Mouse (Mus musculus): ENCODE measurements at regions not wholly inside any gene's neighbourhood (a gene's known extent, or its start where the extent isn't known, plus 50 kb on each side); places are given as distances from the start of the nearest gene placed in this dataset.

DNA sequence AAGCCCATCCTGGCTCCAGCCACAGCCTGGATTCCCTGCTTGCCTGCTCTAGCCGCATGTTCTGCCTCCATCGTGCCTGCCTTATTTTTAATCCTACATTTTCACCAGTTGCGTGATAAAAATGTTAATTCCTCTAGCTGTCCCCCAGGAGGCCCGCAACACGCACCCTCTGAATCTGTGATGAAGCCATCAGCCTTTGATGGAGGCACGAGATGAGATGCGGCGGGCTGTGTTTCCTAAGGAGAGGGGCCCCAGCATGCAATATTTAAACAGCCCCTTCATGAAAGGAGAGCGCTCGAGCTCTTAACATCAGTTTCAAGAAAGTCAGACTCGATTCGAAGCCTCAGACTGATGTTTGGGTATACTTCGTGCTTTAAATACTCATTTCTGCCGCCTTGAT lies 76.3 kb downstream of the Nptx2 start:
- DNase-seq = no peak

DNA sequence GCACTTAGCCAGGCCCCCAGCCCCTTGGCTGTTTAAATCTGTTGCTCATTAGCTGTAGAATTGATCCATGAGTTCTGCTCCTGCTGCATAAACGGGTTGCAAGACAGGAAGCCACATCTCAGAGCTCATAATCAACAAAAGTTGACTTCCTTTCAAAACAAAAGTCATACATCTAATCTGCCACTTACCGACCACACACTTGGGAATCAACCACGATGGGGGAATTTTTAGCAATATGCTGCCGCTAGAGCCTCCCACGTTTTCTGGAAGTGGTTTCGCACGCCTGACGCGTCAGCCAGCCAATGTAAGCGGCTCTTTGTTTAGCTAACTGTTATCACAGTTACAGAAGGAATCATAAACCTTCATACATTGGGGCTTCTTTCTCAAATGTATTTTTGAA lies 77.7 kb downstream of the Nptx2 start:
- DNase-seq = no peak

DNA sequence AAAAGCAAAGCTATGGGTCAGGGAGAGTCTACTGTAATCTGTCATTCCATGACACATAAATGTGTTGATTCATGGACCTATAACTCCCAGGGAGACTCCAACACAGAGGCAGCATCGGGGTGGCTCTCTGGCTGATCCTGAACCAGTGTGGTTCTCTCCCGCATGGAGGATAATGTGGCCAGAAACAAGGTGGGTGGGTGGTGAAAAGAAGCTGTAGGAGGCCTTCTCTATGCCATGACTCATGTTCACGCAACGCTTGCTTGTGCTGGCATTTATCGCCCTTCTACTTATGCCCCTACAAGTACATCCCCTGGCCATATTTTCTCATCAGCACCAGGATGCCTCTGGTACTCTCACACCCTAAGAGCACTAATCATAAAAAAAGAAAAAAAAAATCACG lies 86.6 kb downstream of the Nptx2 start:
- no peak for DNase-seq

- peak; percentile 42 for DNase-seq
These were observed 92.9 kb downstream of the Nptx2 start for GRCm38 (mm10) chr5:144638631-144639030.

- no peak for DNase-seq
These were observed 93.9 kb downstream of the Nptx2 start for GRCm38 (mm10) chr5:144639639-144640038.

DNA sequence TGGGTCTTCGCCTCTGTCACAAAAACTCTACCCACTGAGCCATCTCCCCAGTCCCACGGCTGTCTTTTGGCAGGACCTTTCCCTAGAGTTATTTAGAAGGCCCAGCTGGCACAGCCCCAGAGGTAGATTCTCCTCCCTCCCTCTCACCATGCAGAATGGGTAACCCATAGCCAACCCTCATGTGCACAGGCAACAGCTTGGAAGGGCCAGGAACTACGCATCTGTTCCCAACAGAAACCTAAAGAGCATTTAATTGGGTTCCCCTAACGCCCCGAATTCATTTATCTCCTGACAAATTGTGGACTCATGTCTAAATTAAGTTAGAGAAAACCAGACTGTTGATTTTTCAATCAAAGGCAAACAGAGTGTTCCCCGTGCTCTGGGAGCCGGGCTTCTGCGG lies 97.1 kb downstream of the Nptx2 start:
- no peak for DNase-seq

DNA sequence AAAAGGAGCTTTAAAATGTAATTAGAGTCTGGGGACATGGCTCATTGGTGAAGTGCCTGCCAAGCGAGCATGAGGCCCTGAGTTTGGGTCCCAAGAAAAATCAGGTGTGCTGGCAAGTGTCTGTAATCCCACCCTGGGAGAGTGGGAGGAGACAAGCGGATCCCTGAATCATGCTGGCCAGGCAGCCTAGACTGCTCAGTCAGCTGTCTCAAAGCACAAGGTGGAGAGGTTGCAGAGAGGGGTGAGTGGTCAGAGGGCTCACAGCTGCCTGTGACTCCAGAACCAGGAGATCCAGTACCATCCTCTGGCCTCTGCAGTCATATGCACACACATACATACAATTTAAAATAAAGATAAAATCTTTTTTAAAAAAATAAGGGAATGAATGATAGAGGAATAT lies 97.7 kb downstream of the Nptx2 start:
- no peak for DNase-seq

DNA sequence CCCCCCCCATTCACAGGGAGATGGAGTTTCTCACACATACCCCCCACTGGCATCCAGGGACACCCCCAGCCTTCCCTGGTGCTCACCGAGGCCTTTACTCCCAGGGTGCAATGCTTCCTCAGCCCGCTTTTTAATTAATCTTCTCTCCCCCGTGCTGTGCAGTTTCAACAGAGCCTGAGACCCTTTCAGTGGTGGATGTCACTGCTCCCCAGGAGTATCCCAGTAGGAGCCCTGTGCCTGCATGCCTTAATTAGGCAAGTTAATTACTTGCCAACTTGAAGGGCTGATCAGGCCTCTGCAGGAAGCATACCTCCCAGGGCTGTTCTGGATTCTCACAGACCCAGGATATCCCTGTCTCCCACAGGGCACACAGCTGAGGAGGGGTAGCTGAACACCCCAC lies 99.7 kb downstream of the Nptx2 start:
- DNase-seq = no peak

DNA sequence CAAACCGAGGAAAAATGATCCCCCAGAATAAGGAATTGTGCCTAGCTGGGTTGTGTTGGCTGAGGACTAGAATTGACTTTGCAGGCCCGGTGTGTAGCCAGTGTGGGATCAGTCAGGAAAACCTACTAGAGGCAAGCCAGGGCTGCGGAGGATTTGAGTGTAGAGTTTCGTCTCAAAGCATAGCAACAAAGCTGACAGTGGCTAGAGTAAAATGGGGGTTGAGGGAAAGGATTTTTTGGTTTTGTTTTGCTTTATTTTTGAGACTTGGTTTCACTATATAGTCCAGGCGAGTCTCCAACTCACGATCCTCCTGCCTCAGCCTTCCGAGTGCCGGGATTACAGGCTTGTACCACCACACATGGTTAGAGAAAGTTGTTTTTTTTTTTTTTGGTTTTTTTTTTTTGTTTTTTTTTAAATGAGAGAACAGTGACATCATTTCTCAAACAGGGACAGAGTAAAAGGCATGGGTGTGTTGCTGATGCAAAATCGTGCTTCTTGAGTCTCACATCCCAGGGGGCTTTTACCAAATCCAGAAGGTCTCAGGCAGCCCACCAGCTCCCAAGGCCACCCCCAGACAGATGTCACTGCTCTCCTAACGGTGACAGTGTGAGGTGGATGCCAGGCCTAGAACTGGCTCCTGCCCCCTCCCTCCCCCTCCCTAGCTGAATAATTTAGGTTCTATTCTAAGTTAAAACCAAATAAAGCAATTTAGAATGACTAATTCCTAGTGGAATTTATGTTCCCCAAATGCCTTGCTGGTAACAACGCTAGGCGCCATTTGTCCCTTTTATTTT lies 101.8 kb downstream of the Nptx2 start:
- no peak for DNase-seq

- peak; percentile 52 for DNase-seq
These were observed 106.5 kb downstream of the Nptx2 start for GRCm38 (mm10) chr5:144652231-144652630.

DNA sequence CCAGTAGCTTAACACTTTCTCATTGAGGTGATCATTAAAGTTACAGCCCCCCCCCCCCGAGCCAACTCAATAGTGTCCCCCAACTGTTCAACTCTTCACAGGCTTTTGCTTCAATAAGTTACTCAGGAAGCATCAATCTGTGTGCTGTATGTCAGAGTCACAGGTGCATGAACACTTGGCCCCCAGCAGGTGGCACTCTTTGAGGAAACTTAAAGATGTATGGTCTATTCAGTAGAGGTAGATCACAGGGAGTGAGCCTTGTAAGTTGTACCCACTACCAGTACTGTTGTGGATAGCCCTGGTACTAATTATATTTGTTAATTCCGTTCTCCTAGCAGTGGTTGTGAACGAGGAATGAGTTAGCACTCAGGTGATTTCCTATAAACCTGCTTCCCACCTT lies 99.6 kb downstream of the Tmem130 start:
- DNase-seq = no peak

- DNase-seq = no peak
These were observed 97.6 kb downstream of the Tmem130 start for GRCm38 (mm10) chr5:144663981-144664380.

DNA sequence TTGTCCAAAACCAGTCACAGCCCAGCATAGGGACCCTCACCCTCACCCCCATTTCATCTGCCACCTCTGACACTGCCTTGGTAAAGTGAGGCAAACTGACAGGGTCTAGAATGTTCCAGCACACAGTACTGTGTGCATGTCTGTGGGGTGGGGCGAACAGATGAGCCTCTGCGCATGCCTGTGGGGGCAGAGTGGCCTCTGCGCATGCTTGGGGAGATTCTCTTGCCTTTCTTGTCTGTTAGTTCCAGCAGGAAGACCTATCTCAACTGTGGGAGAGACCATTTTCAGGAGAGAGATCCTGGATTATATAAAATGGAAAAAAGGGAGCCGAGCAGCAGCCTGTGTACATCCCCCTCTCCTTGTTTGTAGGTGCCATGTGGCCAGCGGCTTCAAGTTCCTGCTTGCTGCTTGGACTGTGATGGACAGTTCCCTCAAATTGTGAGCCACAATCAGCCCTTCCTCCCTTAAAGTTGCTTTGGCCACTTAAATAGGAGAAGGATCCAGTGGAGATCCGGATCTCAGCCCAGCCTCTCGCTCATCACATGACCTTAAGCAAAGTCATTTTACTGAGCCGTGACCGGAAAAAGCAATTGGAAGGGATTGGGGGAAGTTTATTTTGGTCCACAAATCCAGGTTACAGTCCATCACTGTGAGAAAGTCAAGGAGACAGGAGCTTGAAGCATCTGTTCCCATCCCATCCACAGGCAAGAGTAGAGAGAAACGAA lies 96.9 kb downstream of the Tmem130 start:
- DNase-seq = no peak

DNA sequence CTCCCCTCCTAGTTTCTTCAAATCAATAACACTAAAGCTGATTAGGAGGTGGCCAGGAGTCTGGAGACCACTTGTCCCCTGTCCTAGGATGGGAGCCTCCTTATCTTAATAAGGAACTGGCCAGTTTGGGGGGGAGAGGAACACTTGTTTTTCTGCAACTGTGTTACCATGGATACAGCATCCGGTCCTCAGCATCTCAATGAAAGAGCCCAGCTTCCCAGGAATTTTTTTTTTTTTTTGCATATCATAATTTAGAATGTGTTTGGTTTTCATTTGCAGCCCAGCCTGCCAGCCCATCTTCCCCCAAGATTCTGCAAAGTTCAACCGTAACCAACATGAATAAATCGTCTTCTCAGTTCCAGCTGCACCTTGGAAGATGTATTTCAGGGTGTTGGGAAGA lies 93.6 kb downstream of the Tmem130 start:
- no peak for DNase-seq

DNA sequence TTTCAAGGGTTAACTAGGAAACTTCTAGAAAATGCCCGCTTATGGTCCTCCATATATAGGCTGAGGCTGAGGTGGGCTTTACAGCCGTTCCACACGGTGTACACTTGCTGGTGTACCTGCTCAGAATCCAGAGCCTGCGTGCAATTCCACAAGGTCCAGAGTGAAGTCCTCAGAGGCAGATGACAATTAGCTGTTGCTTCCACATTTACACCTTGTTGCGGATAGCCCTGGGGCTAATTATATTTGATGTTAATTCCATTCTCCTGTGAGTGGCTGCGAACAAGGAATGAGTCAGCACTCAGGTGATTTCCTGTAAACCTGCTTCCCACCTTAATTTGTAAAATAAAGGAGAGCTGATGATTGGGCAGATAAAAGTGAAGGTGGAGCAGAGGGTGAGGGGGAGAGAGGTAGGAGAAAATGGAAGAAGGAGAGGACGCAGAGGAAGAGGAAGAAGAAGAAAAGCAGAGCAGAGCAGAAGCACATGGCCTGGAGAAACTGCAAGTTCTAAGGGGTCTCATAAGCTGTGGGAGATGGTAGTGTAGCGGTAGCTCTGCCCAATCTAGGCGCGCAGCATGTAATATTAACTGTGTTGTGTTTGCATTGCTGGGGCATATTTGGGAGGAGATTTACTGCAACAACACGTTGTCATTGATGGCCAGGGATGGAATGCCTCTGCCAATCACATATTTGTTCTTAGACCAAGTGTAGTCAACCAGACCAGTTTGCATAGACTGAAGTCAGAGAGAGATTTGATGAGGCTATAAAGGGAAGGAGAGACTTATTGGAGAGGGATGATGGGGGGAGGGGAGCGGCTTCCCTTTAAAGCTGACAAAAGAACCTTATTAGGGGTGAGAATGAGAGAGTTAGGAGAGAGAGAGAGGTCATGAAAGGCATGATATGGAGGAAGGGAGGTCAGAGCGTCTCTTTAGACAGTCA lies 82.5 kb downstream of the Tmem130 start:
- DNase-seq = no peak

DNA sequence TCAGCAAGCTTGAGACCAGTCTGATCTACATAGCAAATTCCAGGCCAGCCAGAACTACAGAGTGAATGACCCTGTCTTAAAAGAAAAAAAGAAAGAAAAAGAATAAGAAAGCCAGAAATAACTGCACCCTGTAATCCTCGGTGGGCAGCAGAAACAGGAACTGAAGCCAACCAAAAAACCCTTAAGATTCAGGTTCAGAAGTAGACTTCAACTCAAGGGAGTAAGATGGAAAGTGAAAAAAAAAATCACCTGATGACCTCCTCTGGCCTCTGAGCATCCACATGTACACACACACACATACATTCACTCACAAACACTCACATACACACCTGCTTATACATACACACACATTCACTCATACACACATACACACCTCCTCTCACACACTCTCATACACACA lies 77.4 kb downstream of the Tmem130 start:
- no peak for DNase-seq

Data from kidney, adult 9 months (tissue).